Mouse (Mus musculus) heart, adult 18-20 months (tissue): ENCODE results near the gene Gm21973. TPM values are rescaled to one million over a fixed set of nuclear protein-coding genes. Genes with fewer than 3 reads are reported as not detected.

Experiments
- DNase-seq, 2 experiments: peaks; one replicate each; pipeline ENCODE4 v3.0.0; 2021 to 2022; ENCODE audit warnings: mixed read lengths in 1 of 2
- total RNA-seq, 2 experiments: library from RNA; stranded (reverse); gene quantifications; 2 replicates each; pipeline ENCODE4 v1.2.3; 2021

Gene Gm21973
- total RNA-seq, 2 experiments from 2014 or later, result not detected

DNA sequence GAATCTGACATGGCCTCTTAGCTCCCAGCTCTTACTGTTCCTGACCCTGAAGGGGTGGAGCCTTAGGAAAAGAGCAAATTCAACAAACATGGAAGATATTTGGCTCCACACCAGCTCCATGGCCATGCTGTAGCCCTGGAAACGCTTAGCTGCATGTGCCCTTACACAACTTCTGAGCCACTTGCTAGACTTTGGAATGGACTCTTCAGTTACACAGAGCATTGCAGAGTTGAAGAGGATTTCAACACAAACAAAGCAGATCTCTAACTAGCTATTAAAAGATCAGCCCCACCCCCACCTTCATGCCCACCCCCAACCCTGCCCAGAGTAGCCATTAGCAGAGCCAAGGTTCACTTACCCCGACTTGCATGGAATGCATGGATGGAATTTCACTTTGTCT, 74.6 kb downstream of the Gm21973 start:
- DNase-seq, result no peak

GRCm38 (mm10) chr15:10400415-10400814, 75.2 kb downstream of the Gm21973 start:
- no peak for DNase-seq

DNA sequence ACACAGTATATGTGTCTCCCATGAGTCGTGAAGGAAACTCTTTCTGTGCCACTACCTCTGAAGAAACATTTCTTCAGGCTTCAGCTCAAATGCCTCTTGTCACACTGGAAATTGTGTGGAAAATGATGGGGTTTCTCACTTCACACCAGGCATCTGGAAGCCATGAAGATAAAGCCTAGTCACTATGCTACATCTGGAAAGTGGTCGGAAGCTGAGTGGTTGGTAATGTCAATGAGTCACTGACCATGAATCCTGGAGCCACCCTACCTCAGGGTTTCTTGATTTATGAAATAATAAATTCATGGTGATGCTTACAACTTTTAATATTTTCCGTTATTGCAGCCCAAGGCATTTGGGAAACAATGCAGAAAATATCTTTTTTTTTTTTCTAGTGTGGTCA, 84.7 kb downstream of the Gm21973 start:
- DNase-seq, result no peak

- DNase-seq, result no peak
Measured at GRCm38 (mm10) chr15:10410881-10411280, 85.7 kb downstream of the Gm21973 start.

DNA sequence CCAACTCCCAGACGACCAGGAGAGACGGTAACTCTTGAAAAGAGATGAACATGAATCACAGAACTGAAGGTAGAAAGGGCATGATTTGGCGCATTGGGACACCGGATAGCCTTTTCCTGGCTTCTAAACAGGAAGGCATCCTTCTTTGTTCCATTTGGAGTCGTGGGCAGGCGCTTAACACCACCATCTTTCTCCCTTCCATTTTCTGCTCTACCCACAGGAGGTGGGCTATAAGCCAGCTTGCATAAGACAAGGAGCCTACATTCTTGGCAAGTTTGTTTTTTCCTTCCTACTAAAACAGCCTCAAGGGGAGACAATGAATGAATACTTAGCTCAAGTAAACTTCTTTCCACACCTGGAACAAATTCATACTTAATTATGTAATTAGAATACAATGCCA, 88.5 kb downstream of the Gm21973 start:
- DNase-seq, result no peak

DNA sequence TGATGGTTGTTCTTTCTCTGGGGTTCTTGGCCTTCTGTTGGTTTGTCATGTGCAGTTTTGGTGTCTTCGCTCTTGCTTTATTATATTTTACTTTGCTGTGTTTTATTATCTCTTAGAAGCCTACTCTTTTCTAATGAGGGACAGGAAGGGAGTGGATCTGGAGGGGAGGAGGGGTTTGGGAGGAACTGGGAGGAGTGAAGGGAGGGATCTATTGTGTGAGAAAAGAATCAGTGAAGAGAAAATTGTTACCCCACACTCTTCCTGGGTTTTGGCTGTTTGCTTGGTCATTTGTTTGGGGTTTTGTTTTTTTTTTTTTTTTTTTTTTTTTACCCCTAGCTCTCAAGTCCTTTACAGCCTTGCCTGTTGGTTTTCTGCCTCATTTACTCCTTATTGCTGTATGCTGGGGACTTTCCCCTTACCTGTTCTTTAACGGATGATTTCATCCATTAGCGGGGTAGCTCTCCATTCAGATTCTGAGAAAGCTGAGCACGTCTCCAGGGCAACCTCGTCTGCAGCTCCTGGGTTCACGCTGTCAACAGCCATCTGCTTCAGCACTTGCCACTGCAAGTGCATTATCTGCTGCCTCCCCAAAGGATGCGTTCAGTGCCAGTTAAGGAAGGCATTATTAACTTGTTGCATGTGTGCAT, 96.1 kb downstream of the Gm21973 start:
- no peak for DNase-seq

DNA sequence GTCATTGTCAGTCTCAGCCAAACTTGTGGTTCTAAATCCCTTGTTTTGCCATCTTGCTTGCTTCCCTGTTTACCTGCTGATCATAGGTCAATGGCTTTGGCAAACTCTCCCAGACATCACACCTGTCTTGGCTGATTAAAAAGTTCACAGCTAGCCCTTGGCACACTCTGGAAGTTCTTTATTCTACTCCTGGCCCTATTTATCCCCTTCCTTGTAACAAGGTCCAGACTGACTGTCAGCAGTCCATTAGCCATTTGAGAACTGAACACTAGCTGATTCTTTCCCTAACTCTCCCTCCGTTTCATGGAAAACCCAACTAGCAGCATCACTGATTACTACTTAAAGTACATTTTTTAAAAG, 96.6 kb downstream of the Gm21973 start:
- DNase-seq, result no peak

Other genes starting within 250 kb of the Gm21973 start
- gene Prlr, start 148.1 kb upstream of the Gm21973 start, total RNA-seq, result 1 to 10 TPM; 7.9 to 8.9 TPM
- gene Agxt2, start 33.2 kb downstream of the Gm21973 start, total RNA-seq, result under 1 TPM in 1 of 2 experiments, not detected in 1; 0.12 TPM
- 10 to 100 TPM; 34.6 to 36.6 TPM for gene Dnajc21, start 145.1 kb downstream of the Gm21973 start, total RNA-seq
- gene Brix1, start 160.6 kb downstream of the Gm21973 start, total RNA-seq, result 10 to 100 TPM; 20.4 to 22.5 TPM
- gene Rad1, start 160.6 kb downstream of the Gm21973 start, total RNA-seq, result 1 to 10 TPM; 7.7 to 10.0 TPM
- gene Ttc23l, start 233.3 kb downstream of the Gm21973 start, total RNA-seq, result not detected